Mouse (Mus musculus) midbrain, postnatal 0 days (tissue): ENCODE measurements around the gene Spdye4b. TPM values are rescaled to one million over a fixed set of nuclear protein-coding genes. Genes with fewer than 3 reads are reported as not detected.
A peak's percentile ranks its signal among the peaks of the same experiment; 100 is the strongest.

Source experiments
- ATAC-seq: fragments of 200-750 bp; cut with Nextera tagmentation; 2 replicates; pipeline ENCODE4 v1.8.0; 2017; ENCODE audit warnings: moderate number of reproducible peaks, mild to moderate bottlenecking, moderate TSS enrichment, moderate library complexity; ENCODE audit not compliant: low FRiP score
- DNase-seq: peaks from one replicate; pipeline ENCODE4 v3.0.0-alpha.2; 2015; ENCODE audit warnings: low spot score
- H3K27ac ChIP-seq: fragments of 300-500 bp; sonication (generic); 2 replicates; pipeline ENCODE4 v1.5.1; 2014; ENCODE audit warnings: low read depth, mild to moderate bottlenecking, low read length, mixed read lengths
- H3K27me3 ChIP-seq: fragments of 300-500 bp; sonication (generic); 2 replicates; pipeline ENCODE4 v1.6.1; 2014; ENCODE audit warnings: low read length, control low read depth, mixed read lengths; ENCODE audit not compliant: insufficient read depth
- H3K36me3 ChIP-seq: fragments of 300-500 bp; sonication (generic); 2 replicates; pipeline ENCODE4 v1.6.1; 2014; ENCODE audit warnings: low read length, control low read depth, mixed read lengths; ENCODE audit not compliant: insufficient read depth
- H3K4me1 ChIP-seq: fragments of 300-500 bp; sonication (generic); 2 replicates; pipeline ENCODE4 v1.6.1; 2014; ENCODE audit warnings: mild to moderate bottlenecking, control low read depth, antibody characterized with exemption, low read length, mixed read lengths; ENCODE audit not compliant: insufficient read depth
- H3K4me2 ChIP-seq: fragments of 300-500 bp; sonication (generic); 2 replicates; pipeline ENCODE4 v1.6.1; 2014; ENCODE audit warnings: low read depth, mild to moderate bottlenecking, low read length, mixed read lengths; ENCODE audit not compliant: poor library complexity, severe bottlenecking
- H3K4me3 ChIP-seq: fragments of 300-500 bp; sonication (generic); 2 replicates; pipeline ENCODE4 v1.5.1; 2014; ENCODE audit warnings: low read depth, mild to moderate bottlenecking, low read length, moderate library complexity
- H3K9ac ChIP-seq: fragments of 300-500 bp; sonication (generic); replicated peaks from 2 replicates; pipeline ENCODE4 v1.6.1; 2014; ENCODE audit warnings: mild to moderate bottlenecking, low read length, moderate library complexity, mixed read lengths; ENCODE audit not compliant: poor library complexity, severe bottlenecking
- H3K9me3 ChIP-seq: fragments of 300-500 bp; sonication (generic); 2 replicates; pipeline ENCODE4 v1.6.1; 2016; ENCODE audit warnings: low read length, control low read depth
- CTCF ChIP-seq: IDR thresholded peaks from 2 replicates; pipeline ENCODE4 v1.5.1; 2016; ENCODE audit warnings: antibody characterized with exemption, mild to moderate bottlenecking
- WGBS: fragments of 180-500 bp; shearing (Covaris S2); extraction: QIAGEN DNeasy Blood & Tissue Kit; methylation state at CpG from one replicate; pipeline ENCODE4 v1.1.7; 2014; 5-methylcytosine and 5-hydroxymethylcytosine counted together
- polyA plus RNA-seq: library from polyadenylated mRNA; unstranded; fragments of >200 nt; fragmentation: Nextera tagmentation; extraction: Ambion mirVana; gene quantifications from 2 replicates; pipeline ENCODE4 v1.2.1, GENCODE M21; 2015
- total RNA-seq: library from RNA; depleted of rRNA; stranded (reverse); fragments of >200 nt; gene quantifications from 2 replicates; pipeline ENCODE4 v1.2.3, GENCODE M21; 2014

Spdye4b gene
- total and polyA plus RNA-seq, 2 experiments from 2014 or later, result not detected

- 64% methylated on average over 2 of the region's 2 CpGs for WGBS
- H3K27ac ChIP-seq, result no peak overlapping the region
- H3K27me3 ChIP-seq, result no peaks in the 10 kb centered on the region
- no peaks in the 10 kb centered on the region for H3K4me1 ChIP-seq
- DNase-seq (no peak), ATAC-seq (no peak)
- TF ChIP-seq CTCF, result no peak
- H3K9ac ChIP-seq, result no peak overlapping the region
- H3K36me3 ChIP-seq, result no peaks in the 10 kb centered on the region
- no peak overlapping the region for H3K4me3 ChIP-seq
- H3K9me3 ChIP-seq, result no peaks in the 10 kb centered on the region
- no peak overlapping the region for H3K4me2 ChIP-seq
Observed at GRCm38 (mm10) chr5:143195166-143195565, 14.3 kb downstream of the Spdye4b start.

GRCm38 (mm10) chr5:143196506-143196905, 15.7 kb downstream of the Spdye4b start:
- Histone ChIP-seq H3K36me3 (no peaks in the 10 kb centered on the region), H3K9me3 (no peaks in the 10 kb centered on the region), H3K4me3 (no peak overlapping the region), H3K27ac (no peak overlapping the region), H3K4me2 (no peak overlapping the region), H3K9ac (no peak overlapping the region), H3K27me3 (no peaks in the 10 kb centered on the region), H3K4me1 (no peaks in the 10 kb centered on the region)
- DNase-seq, result no peak
- WGBS, result 89% methylated on average over 4 of the region's 4 CpGs
- no peak for TF ChIP-seq CTCF
- ATAC-seq, result no peak

GRCm38 (mm10) chr5:143205015-143205414, 24.2 kb downstream of the Spdye4b start:
- Histone ChIP-seq H3K4me2 (no peak overlapping the region), H3K36me3 (no peaks in the 10 kb centered on the region), H3K4me3 (no peak overlapping the region), H3K27me3 (no peaks in the 10 kb centered on the region), H3K9ac (no peak overlapping the region), H3K27ac (no peak overlapping the region), H3K9me3 (no peaks in the 10 kb centered on the region), H3K4me1 (no peaks in the 10 kb centered on the region)
- ATAC-seq (no peak), DNase-seq (no peak)
- WGBS, result 72% methylated on average over 3 of the region's 3 CpGs
- TF ChIP-seq CTCF, result peak; percentile 26; the same call in 1 of the 2 replicates

GRCm38 (mm10) chr5:143213832-143214231, 33.0 kb downstream of the Spdye4b start:
- H3K9ac ChIP-seq, result no peak overlapping the region
- no peaks in the 10 kb centered on the region for H3K9me3 ChIP-seq
- H3K36me3 ChIP-seq, result no peaks in the 10 kb centered on the region
- H3K4me2 ChIP-seq, result no peak overlapping the region
- ATAC-seq, result no peak
- 98% methylated on average over 2 of the region's 2 CpGs for whole genome bisulfite sequencing
- H3K4me3 ChIP-seq, result no peak overlapping the region
- no peak overlapping the region for H3K27ac ChIP-seq
- DNase-seq, result no peak
- TF ChIP-seq CTCF, result no peak
- H3K4me1 ChIP-seq, result no peaks in the 10 kb centered on the region
- no peaks in the 10 kb centered on the region for H3K27me3 ChIP-seq

- no peak for TF ChIP-seq CTCF
- H3K9ac ChIP-seq, result no peak overlapping the region
- no peaks in the 10 kb centered on the region for H3K36me3 ChIP-seq
- H3K4me2 ChIP-seq, result no peak overlapping the region
- H3K27me3 ChIP-seq, result no peaks in the 10 kb centered on the region
- 77% methylated on average over 5 of the region's 5 CpGs for WGBS
- no peak overlapping the region for H3K27ac ChIP-seq
- H3K9me3 ChIP-seq, result no peaks in the 10 kb centered on the region
- no peak for DNase-seq
- no peak for ATAC-seq
- no peak overlapping the region for H3K4me3 ChIP-seq
- H3K4me1 ChIP-seq, result no peaks in the 10 kb centered on the region
Observed at GRCm38 (mm10) chr5:143220996-143221395, 40.2 kb downstream of the Spdye4b start.

- no peaks in the 10 kb centered on the region for H3K4me1 ChIP-seq
- DNase-seq, result no peak
- TF ChIP-seq CTCF, result no peak
- H3K36me3 ChIP-seq, result no peaks in the 10 kb centered on the region
- H3K4me3 ChIP-seq, result no peak overlapping the region
- H3K27ac ChIP-seq, result no peak overlapping the region
- no peaks in the 10 kb centered on the region for H3K9me3 ChIP-seq
- no peak overlapping the region for H3K4me2 ChIP-seq
- no peak overlapping the region for H3K9ac ChIP-seq
- WGBS, result 86% methylated on average over 1 of the region's 1 CpGs
- H3K27me3 ChIP-seq, result no peaks in the 10 kb centered on the region
- no peak for ATAC-seq
Observed at GRCm38 (mm10) chr5:143222287-143222686, 41.5 kb downstream of the Spdye4b start.
